Mouse (Mus musculus): ENCODE measurements around the gene Pla2r1.

The Pla2r1 gene

GRCm38 (mm10) chr2:60404763-60405162, 148.3 kb downstream of the Pla2r1 start:
- DNase-seq (ENCODE audit: low spot score) = no peak

- DNase-seq (ENCODE audit: low spot score) = no peak
Observed at GRCm38 (mm10) chr2:60401694-60402093, 151.4 kb downstream of the Pla2r1 start.

GRCm38 (mm10) chr2:60393786-60394185, 159.3 kb downstream of the Pla2r1 start:
- DNase-seq (ENCODE audit: low spot score) = no peak

GRCm38 (mm10) chr2:60392286-60392685, 160.8 kb downstream of the Pla2r1 start:
- DNase-seq (ENCODE audit: low spot score) = no peak

GRCm38 (mm10) chr2:60387363-60387762, 165.7 kb downstream of the Pla2r1 start:
- no peak for DNase-seq (ENCODE audit: low spot score)

GRCm38 (mm10) chr2:60386835-60387234, 166.3 kb downstream of the Pla2r1 start:
- no peak for DNase-seq (ENCODE audit: low spot score)

GRCm38 (mm10) chr2:60384763-60385085, 168.4 kb downstream of the Pla2r1 start:
- no peak for DNase-seq (ENCODE audit: low spot score)

- DNase-seq (ENCODE audit: low spot score) = no peak
Observed at GRCm38 (mm10) chr2:60384083-60384762, 168.9 kb downstream of the Pla2r1 start.

GRCm38 (mm10) chr2:60382858-60383669, 170.0 kb downstream of the Pla2r1 start, which contains the start of gene Ly75:
Gene Ly75 (minus strand): TSS chr2:60383303.
- peak; percentile 80 for DNase-seq (ENCODE audit: low spot score)

GRCm38 (mm10) chr2:60382346-60382745, 170.8 kb downstream of the Pla2r1 start:
- no peak for DNase-seq (ENCODE audit: low spot score)

GRCm38 (mm10) chr2:60377260-60377659, 175.8 kb downstream of the Pla2r1 start:
- no peak for DNase-seq (ENCODE audit: low spot score)

GRCm38 (mm10) chr2:60375608-60376107, 177.4 kb downstream of the Pla2r1 start:
- DNase-seq (ENCODE audit: low spot score) = no peak

GRCm38 (mm10) chr2:60375126-60375525, 178.0 kb downstream of the Pla2r1 start:
- no peak for DNase-seq (ENCODE audit: low spot score)

GRCm38 (mm10) chr2:60370188-60370587, 182.9 kb downstream of the Pla2r1 start:
- no peak for DNase-seq (ENCODE audit: low spot score)

GRCm38 (mm10) chr2:60369454-60369853, 183.7 kb downstream of the Pla2r1 start:
- no peak for DNase-seq (ENCODE audit: low spot score)

GRCm38 (mm10) chr2:60367871-60368270, 185.2 kb downstream of the Pla2r1 start:
- peak; percentile 1 for DNase-seq (ENCODE audit: low spot score)
